Mouse (Mus musculus): ENCODE measurements at regions not wholly inside any gene's neighbourhood (a gene's known extent, or its start where the extent isn't known, plus 50 kb on each side); places are given as distances from the start of the nearest gene placed in this dataset.
"Not testable (repeated sequence)": the region's sequence is repeated elsewhere in the genome, so short reads cannot be mapped to it uniquely, and the experiment has no call there.

DNA sequence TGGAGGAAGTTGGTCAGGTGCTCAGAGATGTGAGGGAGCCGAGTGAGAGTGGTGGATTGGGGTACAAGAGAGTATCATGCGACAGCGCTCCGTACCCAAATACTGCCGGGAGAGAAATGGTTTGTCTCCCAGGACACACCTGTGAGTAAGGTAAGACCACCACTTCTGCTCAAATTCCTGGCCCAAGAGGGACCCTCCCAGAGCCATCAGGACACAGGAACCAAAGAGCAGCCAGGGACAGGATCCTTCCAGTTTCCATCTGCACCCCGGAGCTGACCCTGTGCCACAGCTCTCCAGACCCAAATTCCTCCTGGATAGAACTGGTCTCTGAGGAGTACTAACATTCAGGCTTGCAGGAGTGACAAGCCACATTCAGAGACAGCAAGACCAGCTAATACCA, 185.2 kb upstream of the Peli2 start:
- no peak for DNase-seq

- DNase-seq, result no peak
Observed at GRCm38 (mm10) chr14:47937081-47937651, 183.5 kb upstream of the Peli2 start.

DNA sequence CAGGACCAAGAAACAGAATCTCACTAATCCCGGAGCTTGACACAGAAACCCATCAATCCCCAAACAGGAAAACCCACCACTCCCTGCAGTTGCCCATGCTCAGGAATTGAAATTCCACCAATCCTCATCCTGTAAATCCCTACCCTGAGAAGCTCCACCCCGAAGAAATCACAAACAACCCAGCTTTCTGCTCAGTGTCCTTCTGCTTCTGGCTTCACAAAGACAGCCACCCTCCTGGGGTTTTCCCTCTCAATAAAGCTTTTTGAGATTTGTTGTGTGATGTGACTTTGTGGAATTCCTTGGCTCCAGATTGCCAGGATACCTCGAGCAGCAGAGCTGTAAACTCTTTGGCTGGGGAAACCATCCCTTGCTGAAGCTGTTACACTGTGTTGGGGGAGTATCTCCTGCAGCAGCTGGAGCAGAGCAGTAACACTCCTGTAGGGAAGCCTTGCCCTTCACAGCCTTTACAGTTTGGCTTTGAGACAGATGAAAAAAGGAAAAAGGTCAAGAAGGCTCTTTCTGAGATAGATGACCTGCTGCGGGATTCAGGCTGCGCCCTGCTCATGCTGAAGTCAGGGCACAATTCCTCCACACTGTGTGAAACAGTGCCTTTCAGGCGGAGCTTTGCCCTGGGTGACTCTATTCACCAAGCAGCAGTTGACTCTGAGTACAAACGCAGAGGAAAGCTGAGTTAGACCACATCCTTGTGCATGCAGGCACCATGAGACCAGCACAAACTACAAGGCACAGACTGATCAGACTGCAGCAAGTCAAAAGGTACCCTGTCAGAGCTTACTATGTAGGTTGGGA, 180.6 kb upstream of the Peli2 start:
- no peak for DNase-seq

- no peak for DNase-seq
Observed at GRCm38 (mm10) chr14:47942671-47943070, 178.0 kb upstream of the Peli2 start.

DNA sequence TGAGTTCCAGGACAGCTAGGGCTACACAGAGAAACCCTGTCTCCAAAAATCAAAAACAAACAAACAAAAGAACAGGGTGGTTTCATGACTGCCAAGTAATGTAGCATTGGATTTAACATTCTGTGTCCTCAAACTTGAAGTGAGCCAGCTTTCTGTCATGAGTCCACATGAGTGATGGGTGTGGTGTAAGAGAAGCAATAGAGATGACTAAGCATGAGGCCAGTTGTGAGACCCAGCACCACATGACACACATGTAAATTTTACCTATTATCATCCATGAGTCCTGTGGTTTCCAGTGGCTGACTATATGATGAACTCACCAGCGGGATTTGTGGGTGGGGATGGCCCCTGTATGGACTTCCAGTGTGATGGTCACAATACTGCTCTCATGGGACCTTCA, 176.0 kb upstream of the Peli2 start:
- DNase-seq, result no peak

DNA sequence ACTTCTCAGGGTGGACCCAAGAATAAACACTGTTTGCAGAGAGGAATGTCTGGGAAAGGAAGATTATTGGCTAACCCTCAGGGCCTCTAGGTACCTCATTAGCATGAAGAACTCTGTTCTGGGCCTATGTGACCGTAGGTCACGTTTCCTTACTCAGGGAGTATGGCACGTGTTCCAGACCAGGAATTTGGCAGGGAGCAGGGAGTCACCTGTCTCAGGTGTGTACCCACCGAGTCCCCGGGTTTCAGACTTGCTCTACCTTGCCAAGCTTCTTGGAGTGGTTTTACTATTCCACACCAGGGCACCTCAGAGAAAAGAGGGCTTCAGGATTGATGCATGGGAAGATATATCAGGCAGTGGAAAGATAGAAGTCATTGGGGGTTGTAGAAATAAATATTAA, 169.6 kb upstream of the Peli2 start:
- no peak for DNase-seq

- no peak for DNase-seq
Observed at GRCm38 (mm10) chr14:47958171-47958570, 162.5 kb upstream of the Peli2 start.

- DNase-seq, result no peak
Observed at GRCm38 (mm10) chr14:47959366-47960280, 161.0 kb upstream of the Peli2 start.

- DNase-seq, result not testable (repeated sequence)
Observed at GRCm38 (mm10) chr14:47964806-47965205, 155.8 kb upstream of the Peli2 start.

GRCm38 (mm10) chr14:47969871-47970270, 150.8 kb upstream of the Peli2 start:
- no peak for DNase-seq

GRCm38 (mm10) chr14:47973161-47973560, 147.5 kb upstream of the Peli2 start:
- DNase-seq, result not testable (repeated sequence)

- DNase-seq, result no peak
Observed at GRCm38 (mm10) chr14:47982993-47983740, 137.5 kb upstream of the Peli2 start.

DNA sequence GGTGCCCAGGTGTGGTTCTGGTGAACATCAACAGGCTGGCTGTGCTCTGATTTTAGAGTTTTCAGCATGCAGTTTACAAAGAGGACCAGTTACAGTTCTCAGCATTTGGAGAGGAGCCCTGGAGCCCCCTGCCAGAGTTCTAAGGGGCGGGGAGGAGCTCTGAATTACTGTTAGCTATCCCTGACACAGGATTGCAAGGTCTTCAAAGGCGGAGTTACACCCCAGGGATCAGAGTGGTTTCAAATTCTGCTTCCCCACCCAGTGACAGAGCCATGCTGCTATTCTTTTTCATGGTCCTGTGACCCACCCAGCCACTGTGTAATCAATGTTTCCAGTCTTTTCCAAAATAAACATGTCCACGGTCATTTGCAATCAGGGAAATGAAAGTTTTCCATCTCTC, 134.1 kb upstream of the Peli2 start:
- no peak for DNase-seq

- no peak for DNase-seq
Observed at GRCm38 (mm10) chr14:47986941-47987340, 133.7 kb upstream of the Peli2 start.

DNA sequence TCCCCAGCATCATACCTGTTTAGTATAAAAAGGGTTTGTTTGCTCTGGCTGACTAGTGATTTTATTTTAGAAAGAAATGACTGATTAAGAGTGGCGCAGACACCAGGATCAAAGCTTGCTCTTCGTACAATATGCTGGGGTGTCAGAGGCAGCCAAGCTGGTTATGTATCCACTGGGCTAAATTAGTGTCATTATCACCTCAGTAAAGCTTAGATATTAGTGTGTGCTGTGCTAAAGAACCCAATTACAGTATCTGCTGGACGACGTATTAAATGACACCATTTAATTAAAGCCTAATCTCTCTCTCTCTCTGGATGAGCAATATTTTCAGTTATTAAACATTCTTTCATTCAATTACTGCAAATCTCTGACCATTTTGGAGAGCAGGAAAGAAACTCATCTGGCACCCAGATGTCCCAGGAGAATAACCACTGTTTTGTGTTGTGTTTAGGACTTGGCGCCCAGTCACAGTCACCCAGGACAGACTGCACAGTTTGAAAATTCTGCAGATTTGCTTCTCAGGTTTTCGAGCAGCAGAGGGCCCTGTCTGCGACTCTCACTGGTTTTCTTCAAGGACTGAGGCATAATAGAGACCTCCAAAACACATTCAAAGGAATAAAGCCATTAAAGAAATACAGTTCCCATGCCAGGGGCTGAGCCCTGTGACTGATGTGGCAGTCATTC, 133.1 kb upstream of the Peli2 start:
- no peak for DNase-seq

DNA sequence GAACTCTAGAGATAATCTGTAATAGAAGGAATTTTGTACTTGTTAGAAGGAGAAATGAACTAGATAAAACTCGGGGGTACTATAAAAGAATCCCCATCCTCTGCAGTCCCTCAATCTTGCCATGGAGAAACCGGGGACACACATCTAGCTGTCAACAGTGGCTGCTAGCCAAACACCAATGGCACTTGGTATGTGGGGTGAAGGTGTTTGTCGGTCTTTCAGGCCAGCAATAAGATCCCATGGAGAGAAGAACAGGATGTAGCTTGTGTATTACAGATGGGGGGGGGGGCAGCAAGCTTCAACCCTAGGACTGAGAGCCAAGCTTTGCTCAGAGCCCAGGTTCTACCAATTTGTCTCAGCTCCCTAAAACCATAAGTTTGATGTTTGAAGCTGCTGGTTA, 132.5 kb upstream of the Peli2 start:
- DNase-seq, result no peak

GRCm38 (mm10) chr14:47989315-47989714, 131.3 kb upstream of the Peli2 start:
- DNase-seq, result no peak

- no peak for DNase-seq
Observed at GRCm38 (mm10) chr14:47990716-47991115, 129.9 kb upstream of the Peli2 start.

DNA sequence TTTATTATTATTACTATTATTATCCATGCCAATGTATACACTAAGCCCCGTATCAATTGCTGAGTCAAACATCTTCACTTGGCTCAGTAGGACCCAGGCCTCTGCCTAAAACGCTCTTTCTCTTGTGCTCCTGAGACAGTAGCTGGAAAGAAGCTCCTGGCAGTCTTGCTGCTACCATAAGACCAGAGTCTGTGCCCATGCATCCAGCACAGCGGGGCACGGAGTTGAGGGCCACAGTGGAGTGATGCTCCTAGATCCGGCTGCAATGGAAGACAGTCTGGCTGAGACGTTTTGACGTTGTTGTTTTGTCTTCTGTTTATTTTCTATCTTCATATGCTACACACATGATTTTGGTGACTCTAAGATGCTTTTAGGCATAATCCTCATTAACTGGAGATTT, 129.1 kb upstream of the Peli2 start:
- DNase-seq, result no peak

GRCm38 (mm10) chr14:47992091-47992490, 128.5 kb upstream of the Peli2 start:
- DNase-seq, result no peak

GRCm38 (mm10) chr14:47992851-47993250, 127.8 kb upstream of the Peli2 start:
- DNase-seq, result no peak

- no peak for DNase-seq
Observed at GRCm38 (mm10) chr14:47998936-47999335, 121.7 kb upstream of the Peli2 start.

All from heart, postnatal 4 days (tissue).